Mouse (Mus musculus): ENCODE results near the gene Fbxl19.

GRCm38 (mm10) chr7:127719258-127719657 is 25.1 kb upstream of the Fbxl19 start:
- no peak for TF ChIP-seq POLR2A (IDR thresholded peaks at IDR 0.05; ENCODE audit: low read depth, low read length)
- TF ChIP-seq CTCF (IDR thresholded peaks at IDR 0.05; ENCODE audit: extremely low read depth, insufficient read depth, insufficient read length, insufficient replicate concordance): no peak

Data from spleen, adult 2 months (tissue).